Comparison of ENCODE assay signal across 19 mouse cellular contexts in genomic region chr10:95825651-95826050, GRCm38 (mm10). TPM values are rescaled to one million over a fixed set of nuclear protein-coding genes. Genes with fewer than 3 reads are reported as not detected.
"Had no signal": no experiment of that assay in that cellular context is flagged by ENCODE, and none has a peak within 500 bp of the region (broad histone marks: within the 10 kb centered on the region; RNA-seq: fewer than 3 reads in every experiment).

No protein-coding gene starts in this region.

- H3K4me2 ChIP-seq: limb, embryonic 15.5 days; liver, embryonic 12.5 days; lung, embryonic 14.5 days; midbrain, embryonic 12.5 days had no signal

- H3K9me3 ChIP-seq: limb, embryonic 15.5 days; liver, embryonic 12.5 days; midbrain, embryonic 12.5 days had no signal

- DNase-seq: kidney, adult 9 months; lung, embryonic 14.5 days; lung, postnatal 10 days; lung, postnatal 4 days; right cerebral cortex, postnatal 4 days; spleen, adult 18-20 months; thymus, adult 18-20 months; thymus, postnatal 14 days had no signal

- H3K4me3 ChIP-seq: left cerebral cortex, adult 2 months; limb, embryonic 15.5 days; liver, embryonic 12.5 days; megakaryocyte, embryonic 14.5 days; midbrain, embryonic 12.5 days had no signal

- ATAC-seq: intestine, postnatal 0 days; liver, embryonic 12.5 days; midbrain, embryonic 16.5 days had no signal

- H3K4me1 ChIP-seq: liver, embryonic 12.5 days; megakaryocyte, embryonic 14.5 days; midbrain, embryonic 12.5 days had no signal

- H3K9ac ChIP-seq: limb, embryonic 15.5 days; liver, embryonic 12.5 days; lung, embryonic 14.5 days; midbrain, embryonic 12.5 days had no signal

- H3K27ac ChIP-seq: left cerebral cortex, adult 2 months; limb, embryonic 15.5 days; liver, embryonic 12.5 days; midbrain, embryonic 12.5 days had no signal

- H3K36me3 ChIP-seq: limb, embryonic 15.5 days; liver, embryonic 12.5 days; midbrain, embryonic 12.5 days had no signal

- H3K27me3 ChIP-seq: limb, embryonic 15.5 days; liver, embryonic 12.5 days; midbrain, embryonic 12.5 days had no signal

RNA-seq across cellular contexts. Expression of gene Gm33543, which starts 17.1 kb away (rescaled TPM):
- total RNA-seq: layer of hippocampus, postnatal 25 days; left cerebral cortex, adult 2 months; left cerebral cortex, postnatal 25 days had no signal
- polyA plus RNA-seq: intestine, postnatal 0 days; limb, embryonic 11.5 days; limb, embryonic 15.5 days; liver, embryonic 12.5 days; lung, embryonic 14.5 days; midbrain, embryonic 12.5 days; stomach, embryonic 14.5 days had no signal
